ENCODE assay signal across 25 mouse cellular contexts in genomic region chr3:102534744-102535143, GRCm38 (mm10).
"Had no signal": no experiment of that assay in that cellular context is flagged by ENCODE, and none has a peak within 500 bp of the region (broad histone marks: within the 10 kb centered on the region; RNA-seq: fewer than 3 reads in every experiment).

No protein-coding gene starts in this region.

- H3K9ac ChIP-seq: heart, embryonic 12.5 days; hindbrain, embryonic 12.5 days; hindbrain, embryonic 14.5 days; intestine, embryonic 15.5 days; limb, embryonic 13.5 days; limb, embryonic 15.5 days; liver, embryonic 12.5 days; liver, embryonic 14.5 days had no signal

- H3K27me3 ChIP-seq: heart, embryonic 12.5 days; hindbrain, embryonic 12.5 days; intestine, embryonic 15.5 days; limb, embryonic 13.5 days; limb, embryonic 15.5 days; liver, embryonic 12.5 days had no signal

- DNase-seq: gastrocnemius, adult 2 months; gastrocnemius, postnatal 10 days; gastrocnemius, postnatal 25 days; heart, adult 18-20 months; heart, postnatal 10 days; heart, postnatal 4 days; kidney, adult 18-20 months; kidney, adult 8-10 months; kidney, postnatal 14 days; kidney, postnatal 36 days; left cerebral cortex, postnatal 4 days had no signal

- H3K27ac ChIP-seq: gastrocnemius, adult 2 months; heart, embryonic 10.5 days; hindbrain, embryonic 10.5 days; hindbrain, embryonic 12.5 days; hindbrain, embryonic 14.5 days; intestine, embryonic 15.5 days; layer of hippocampus, adult 2 months; limb, embryonic 13.5 days; limb, embryonic 15.5 days; liver, embryonic 12.5 days; liver, embryonic 14.5 days had no signal

- H3K4me2 ChIP-seq: heart, embryonic 12.5 days; hindbrain, embryonic 12.5 days; hindbrain, embryonic 14.5 days; intestine, embryonic 15.5 days; limb, embryonic 13.5 days; limb, embryonic 15.5 days; liver, embryonic 12.5 days had no signal

- H3K36me3 ChIP-seq: heart, embryonic 10.5 days; heart, embryonic 12.5 days; hindbrain, embryonic 10.5 days; hindbrain, embryonic 12.5 days; intestine, embryonic 15.5 days; limb, embryonic 13.5 days; limb, embryonic 15.5 days; liver, embryonic 12.5 days had no signal

- H3K4me1 ChIP-seq: heart, embryonic 10.5 days; heart, embryonic 12.5 days; hindbrain, embryonic 10.5 days; hindbrain, embryonic 12.5 days; intestine, embryonic 15.5 days; limb, embryonic 13.5 days; limb, embryonic 15.5 days; liver, embryonic 12.5 days had no signal

- ATAC-seq: hindbrain, embryonic 16.5 days; inflammation-experienced regulatory T-cells, adult 6 months; intestine, embryonic 15.5 days; intestine, postnatal 0 days; liver, embryonic 12.5 days had no signal

- H3K4me3 ChIP-seq: gastrocnemius, adult 2 months; heart, embryonic 10.5 days; heart, embryonic 12.5 days; hindbrain, embryonic 10.5 days; hindbrain, embryonic 12.5 days; intestine, embryonic 15.5 days; layer of hippocampus, adult 2 months; limb, embryonic 13.5 days; limb, embryonic 15.5 days; liver, embryonic 12.5 days had no signal

- H3K9me3 ChIP-seq: heart, embryonic 10.5 days; heart, embryonic 12.5 days; hindbrain, embryonic 10.5 days; hindbrain, embryonic 12.5 days; intestine, embryonic 15.5 days; limb, embryonic 13.5 days; limb, embryonic 15.5 days; liver, embryonic 12.5 days had no signal
